Mouse (Mus musculus): ENCODE measurements around the gene Dhrs9. TPM values are rescaled to one million over a fixed set of nuclear protein-coding genes. Genes with fewer than 3 reads are reported as not detected.

Gene Dhrs9
- not detected in 2 replicates for polyA plus RNA-seq (2012)

GRCm38 (mm10) chr2:69380281-69380680 lies at the start of gene Dhrs9:
Gene Dhrs9 (plus strand): TSS chr2:69380445.
- no peak for TF ChIP-seq GATA1 (IDR thresholded peaks at IDR 0.05; ENCODE audit: low read length)

- no peak for TF ChIP-seq GATA1 (IDR thresholded peaks at IDR 0.05; ENCODE audit: low read length)
Measured at GRCm38 (mm10) chr2:69341506-69341905, 38.7 kb upstream of the Dhrs9 start.

- no peak for TF ChIP-seq GATA1 (IDR thresholded peaks at IDR 0.05; ENCODE audit: low read length)
Measured at GRCm38 (mm10) chr2:69342496-69343221, 37.6 kb upstream of the Dhrs9 start, which contains the start of gene Abcb11. Gene Abcb11 (minus strand): TSS chr2:69342616.

GRCm38 (mm10) chr2:69364831-69365230 lies 15.4 kb upstream of the Dhrs9 start:
- no peak for TF ChIP-seq GATA1 (IDR thresholded peaks at IDR 0.05; ENCODE audit: low read length)

- TF ChIP-seq GATA1 (IDR thresholded peaks at IDR 0.05; ENCODE audit: low read length) = no peak
Measured at GRCm38 (mm10) chr2:69365275-69365674, 15.0 kb upstream of the Dhrs9 start.

GRCm38 (mm10) chr2:69376780-69377179 lies 3.5 kb upstream of the Dhrs9 start:
- no peak for TF ChIP-seq GATA1 (IDR thresholded peaks at IDR 0.05; ENCODE audit: low read length)

GRCm38 (mm10) chr2:69379801-69380200 lies 444 bp upstream of the Dhrs9 start:
- TF ChIP-seq GATA1 (IDR thresholded peaks at IDR 0.05; ENCODE audit: low read length) = no peak

- no peak for TF ChIP-seq GATA1 (IDR thresholded peaks at IDR 0.05; ENCODE audit: low read length)
Measured at GRCm38 (mm10) chr2:69381740-69382139, 1.5 kb downstream of the Dhrs9 start.

GRCm38 (mm10) chr2:69382838-69383237 lies 2.6 kb downstream of the Dhrs9 start:
- no peak for TF ChIP-seq GATA1 (IDR thresholded peaks at IDR 0.05; ENCODE audit: low read length)

GRCm38 (mm10) chr2:69386118-69386871 lies 6.0 kb downstream of the Dhrs9 start:
- TF ChIP-seq GATA1 (IDR thresholded peaks at IDR 0.05; ENCODE audit: low read length) = no peak

- no peak for TF ChIP-seq GATA1 (IDR thresholded peaks at IDR 0.05; ENCODE audit: low read length)
Measured at GRCm38 (mm10) chr2:69393947-69394346, 13.7 kb downstream of the Dhrs9 start.

GRCm38 (mm10) chr2:69395597-69396248 lies 15.5 kb downstream of the Dhrs9 start:
- no peak for TF ChIP-seq GATA1 (IDR thresholded peaks at IDR 0.05; ENCODE audit: low read length)

GRCm38 (mm10) chr2:69396760-69397435 lies 16.7 kb downstream of the Dhrs9 start:
- no peak for TF ChIP-seq GATA1 (IDR thresholded peaks at IDR 0.05; ENCODE audit: low read length)

GRCm38 (mm10) chr2:69400866-69401604 lies 20.8 kb downstream of the Dhrs9 start:
- no peak for TF ChIP-seq GATA1 (IDR thresholded peaks at IDR 0.05; ENCODE audit: low read length)

- no peak for TF ChIP-seq GATA1 (IDR thresholded peaks at IDR 0.05; ENCODE audit: low read length)
Measured at GRCm38 (mm10) chr2:69401891-69402290, 21.6 kb downstream of the Dhrs9 start.

Data from G1E-ER4 (cell line).